Mouse (Mus musculus) macrophage (primary cell): ENCODE data around the gene Maats1. TPM values are rescaled to one million over a fixed set of nuclear protein-coding genes. Genes with fewer than 3 reads are reported as not detected.

Source experiments
- H3K27ac ChIP-seq: fragments of 350-480 bp; formaldehyde crosslinking; 2 replicates; pipeline ENCODE4 v1.9.0; 2021
- H3K36me3 ChIP-seq: fragments of 350-480 bp; formaldehyde crosslinking; 2 replicates; pipeline ENCODE4 v1.9.0; 2021; ENCODE audit errors: inconsistent target
- H3K4me3 ChIP-seq: fragments of 350-480 bp; formaldehyde crosslinking; 2 replicates; pipeline ENCODE4 v1.9.0; 2021; ENCODE audit errors: inconsistent target
- H3K79me2 ChIP-seq: fragments of 350-480 bp; formaldehyde crosslinking; 2 replicates; pipeline ENCODE4 v1.9.0; 2021; ENCODE audit errors: inconsistent target
- WGBS: methylation state at CpG from one replicate; pipeline ENCODE4 v1.1.7; 2026; ENCODE audit warnings: inconsistent platforms; ENCODE audit not compliant: missing documents; 5-methylcytosine and 5-hydroxymethylcytosine counted together
- polyA plus RNA-seq: library from polyadenylated mRNA; stranded (reverse); fragments of 250-400 nt; gene quantifications from 3 replicates; pipeline ENCODE4 v1.2.4, GENCODE M21; 2018; ENCODE audit warnings: inconsistent platforms

Gene Maats1
- polyA plus RNA-seq, 1 experiment from 2014 or later = not detected

DNA sequence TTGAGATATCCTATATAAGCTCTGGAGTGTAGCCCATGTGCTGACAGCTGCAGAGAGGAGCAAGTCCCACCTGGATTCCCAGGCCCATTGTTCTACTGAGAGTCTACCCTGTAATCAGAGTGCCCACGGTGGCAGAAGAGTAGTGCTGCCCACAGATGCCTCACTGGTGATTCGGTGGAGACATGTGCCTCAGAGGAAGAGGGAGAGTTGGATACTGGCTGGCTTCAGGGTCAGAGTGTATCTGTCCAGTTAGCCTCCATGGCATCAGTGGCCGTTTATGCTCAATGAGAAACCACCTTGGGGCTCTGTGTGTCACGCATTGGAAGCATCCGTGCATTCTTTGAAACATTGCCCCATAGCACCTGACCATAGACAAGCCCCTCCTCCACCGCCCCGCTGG is 21.7 kb upstream of the Maats1 start:
- Histone ChIP-seq H3K4me3 (no peak overlapping the region), H3K27ac (no peak overlapping the region), H3K36me3 (no peaks in the 10 kb centered on the region), H3K79me2 (no peaks in the 10 kb centered on the region)
- WGBS = 87% methylated on average over 6 of the region's 7 CpGs

DNA sequence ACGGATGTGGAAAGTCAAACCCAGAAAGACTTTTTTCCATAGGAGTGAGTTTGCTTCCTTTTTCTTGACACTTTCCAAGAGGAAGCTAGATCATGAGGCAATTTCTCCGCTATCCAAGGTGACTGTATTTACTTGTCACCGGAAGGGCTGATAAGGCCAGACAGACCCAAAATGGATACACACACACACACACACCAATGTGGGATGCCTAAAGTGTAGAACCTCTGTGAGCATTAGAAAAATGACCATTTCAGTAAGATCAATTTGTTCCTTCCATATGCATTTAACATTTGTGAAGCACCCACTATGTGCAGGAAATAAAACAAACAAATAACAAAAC is 21.3 kb upstream of the Maats1 start:
- no peak overlapping the region for H3K4me3 ChIP-seq
- H3K36me3 ChIP-seq = no peaks in the 10 kb centered on the region
- H3K79me2 ChIP-seq = no peaks in the 10 kb centered on the region
- WGBS = 78% methylated on average over 3 of the region's 3 CpGs
- no peak overlapping the region for H3K27ac ChIP-seq

GRCm38 (mm10) chr16:38362493-38363255 is 20.7 kb upstream of the Maats1 start:
- Histone ChIP-seq H3K27ac (no peak overlapping the region), H3K4me3 (no peak overlapping the region), H3K79me2 (no peaks in the 10 kb centered on the region), H3K36me3 (no peaks in the 10 kb centered on the region)
- WGBS = 89% methylated on average over 20 of the region's 20 CpGs

- H3K36me3 ChIP-seq = no peaks in the 10 kb centered on the region
- no peak within 1 kb of the TSS for H3K27ac ChIP-seq
- H3K79me2 ChIP-seq = no peaks in the 10 kb centered on the region
- H3K4me3 ChIP-seq = no peak within 1 kb of the TSS
- WGBS = 80% methylated on average over 10 of the region's 10 CpGs
Observed at GRCm38 (mm10) chr16:38361933-38362332, 20.0 kb upstream of the Maats1 start, which contains the start of gene Popdc2. Gene Popdc2 (plus strand): TSS chr16:38362209.

DNA sequence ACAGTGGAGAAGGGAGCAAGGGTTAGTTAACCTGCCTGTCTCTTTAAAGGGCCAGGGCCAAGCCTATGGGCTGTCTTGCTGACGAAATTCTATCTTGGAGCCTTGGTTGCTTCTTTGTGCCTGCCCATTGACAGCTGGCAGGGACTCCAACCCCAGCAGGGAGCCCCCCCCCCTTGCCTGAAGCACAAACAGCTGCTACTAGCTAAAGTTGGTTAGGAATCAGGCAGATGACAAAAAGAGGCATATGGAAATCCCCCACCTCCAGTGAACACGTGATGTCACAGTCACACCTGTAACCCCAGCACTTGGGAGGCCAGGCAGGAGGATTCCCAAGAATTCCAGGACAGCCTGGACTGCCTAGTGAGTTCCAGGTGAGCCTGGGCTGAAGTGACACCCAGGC is 18.4 kb upstream of the Maats1 start:
- Histone ChIP-seq H3K36me3 (no peaks in the 10 kb centered on the region; the same call in 1 of the 2 replicates), H3K79me2 (no peaks in the 10 kb centered on the region), H3K27ac (no peak overlapping the region), H3K4me3 (no peak overlapping the region)
- 92% methylated on average over 2 of the region's 2 CpGs for WGBS

DNA sequence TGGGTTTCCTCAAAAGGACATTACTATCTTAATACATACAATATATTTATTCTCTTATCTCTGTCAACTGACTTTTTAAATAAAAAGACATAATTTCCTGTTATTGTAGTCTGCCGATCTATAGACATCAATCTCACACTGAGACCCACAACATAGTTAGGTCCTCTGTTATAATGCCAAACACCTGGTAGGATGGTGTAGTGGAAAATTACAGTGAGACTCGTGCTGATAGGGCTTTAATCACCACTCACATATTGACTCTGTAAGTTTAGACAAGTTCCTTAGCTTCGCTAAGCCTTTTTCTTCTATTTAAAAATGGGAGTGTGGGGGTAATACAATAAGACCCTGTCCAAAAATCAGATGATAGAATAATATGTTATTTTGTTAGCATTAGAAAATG is 17.9 kb upstream of the Maats1 start:
- no peaks in the 10 kb centered on the region for H3K79me2 ChIP-seq
- no peaks in the 10 kb centered on the region; the same call in 1 of the 2 replicates for H3K36me3 ChIP-seq

DNA sequence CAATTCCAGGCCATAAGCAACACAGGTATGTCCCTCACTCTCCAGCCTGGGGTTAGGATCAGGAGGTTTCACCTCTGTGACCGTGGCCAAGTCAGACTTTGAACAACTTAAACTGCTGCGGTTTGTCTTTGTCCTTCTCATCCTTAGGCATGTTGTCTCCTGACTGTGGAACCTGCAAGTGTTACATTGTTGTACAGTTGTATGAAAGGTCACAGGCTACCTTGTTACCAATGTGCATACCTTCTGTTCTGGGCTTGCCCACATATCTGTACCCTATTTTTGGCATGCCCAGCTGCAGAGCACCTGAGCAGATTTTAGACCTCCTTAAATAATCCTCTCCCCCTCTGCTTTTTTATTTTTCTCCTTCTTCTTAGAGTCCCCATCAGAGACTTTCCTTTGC is 17.3 kb upstream of the Maats1 start:
- Histone ChIP-seq H3K36me3 (no peaks in the 10 kb centered on the region; the same call in 1 of the 2 replicates), H3K27ac (no peak overlapping the region), H3K4me3 (no peak overlapping the region), H3K79me2 (no peaks in the 10 kb centered on the region)
- 96% methylated on average over 2 of the region's 2 CpGs for WGBS

More for the DNA sequence above, 17.9 kb upstream of the Maats1 start:
- Histone ChIP-seq H3K27ac (no peak overlapping the region), H3K4me3 (no peak overlapping the region)
- 83% methylated on average over 3 of the region's 3 CpGs for WGBS

DNA sequence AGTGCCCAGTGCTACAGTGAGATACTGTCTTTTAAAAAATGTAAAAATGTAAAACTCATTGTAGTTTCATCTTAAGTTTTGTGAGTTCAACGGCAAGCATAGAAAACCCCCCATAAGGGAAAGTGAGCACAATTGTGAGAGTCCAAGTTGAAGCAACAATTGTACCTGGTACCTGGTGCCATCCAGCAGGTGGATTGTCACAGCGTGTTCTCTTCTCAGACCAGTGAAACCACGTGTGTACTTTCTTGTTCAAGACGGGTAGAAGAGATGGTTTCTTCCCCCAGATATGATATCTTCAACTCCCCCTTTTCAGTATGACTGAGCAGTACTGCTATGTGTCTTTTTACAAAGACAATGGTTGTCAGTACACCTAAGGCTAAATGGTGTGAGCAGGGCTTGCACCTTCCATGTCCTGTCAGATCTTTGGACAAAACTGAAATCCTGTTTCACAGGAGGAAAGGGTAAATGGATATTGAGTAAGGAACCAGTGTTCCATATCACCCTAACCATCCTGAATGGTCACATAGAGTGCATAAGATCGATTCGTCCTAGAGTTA is 16.4 kb upstream of the Maats1 start:
- H3K27ac ChIP-seq = no peak overlapping the region
- WGBS = 89% methylated on average over 6 of the region's 6 CpGs
- H3K36me3 ChIP-seq = no peaks in the 10 kb centered on the region; the same call in 1 of the 2 replicates

GRCm38 (mm10) chr16:38354185-38354913 is 12.4 kb upstream of the Maats1 start:
- Histone ChIP-seq H3K79me2 (peaks cover 11% of the 10 kb centered on the region; the same call in 1 of the 2 replicates), H3K4me3 (no peak overlapping the region), H3K36me3 (peaks cover 34% of the 10 kb centered on the region), H3K27ac (no peak overlapping the region)
- 77% methylated on average over 5 of the region's 5 CpGs for WGBS

More for the DNA sequence above, 16.4 kb upstream of the Maats1 start:
- H3K4me3 ChIP-seq = no peak overlapping the region
- H3K79me2 ChIP-seq = no peaks in the 10 kb centered on the region

GRCm38 (mm10) chr16:38353642-38354041 is 11.7 kb upstream of the Maats1 start:
- WGBS = 100% methylated on average over 1 of the region's 2 CpGs
- Histone ChIP-seq H3K36me3 (peaks cover 40% of the 10 kb centered on the region), H3K4me3 (no peak overlapping the region), H3K27ac (no peak overlapping the region), H3K79me2 (peaks cover 18% of the 10 kb centered on the region)

- Histone ChIP-seq H3K27ac (no peak overlapping the region), H3K36me3 (peaks cover 40% of the 10 kb centered on the region), H3K4me3 (no peak overlapping the region), H3K79me2 (peaks cover 26% of the 10 kb centered on the region)
Observed at GRCm38 (mm10) chr16:38352851-38353250, 10.9 kb upstream of the Maats1 start.

GRCm38 (mm10) chr16:38352031-38352430 is 10.1 kb upstream of the Maats1 start:
- Histone ChIP-seq H3K4me3 (no peak overlapping the region), H3K27ac (no peak overlapping the region), H3K79me2 (peaks cover 34% of the 10 kb centered on the region), H3K36me3 (peaks cover 40% of the 10 kb centered on the region)
- 91% methylated on average over 7 of the region's 7 CpGs for WGBS

- Histone ChIP-seq H3K27ac (no peak overlapping the region), H3K36me3 (peaks cover 40% of the 10 kb centered on the region), H3K4me3 (no peak overlapping the region), H3K79me2 (peaks cover 34% of the 10 kb centered on the region)
- WGBS = 74% methylated on average over 6 of the region's 6 CpGs
Observed at GRCm38 (mm10) chr16:38350939-38351338, 9.0 kb upstream of the Maats1 start.

DNA sequence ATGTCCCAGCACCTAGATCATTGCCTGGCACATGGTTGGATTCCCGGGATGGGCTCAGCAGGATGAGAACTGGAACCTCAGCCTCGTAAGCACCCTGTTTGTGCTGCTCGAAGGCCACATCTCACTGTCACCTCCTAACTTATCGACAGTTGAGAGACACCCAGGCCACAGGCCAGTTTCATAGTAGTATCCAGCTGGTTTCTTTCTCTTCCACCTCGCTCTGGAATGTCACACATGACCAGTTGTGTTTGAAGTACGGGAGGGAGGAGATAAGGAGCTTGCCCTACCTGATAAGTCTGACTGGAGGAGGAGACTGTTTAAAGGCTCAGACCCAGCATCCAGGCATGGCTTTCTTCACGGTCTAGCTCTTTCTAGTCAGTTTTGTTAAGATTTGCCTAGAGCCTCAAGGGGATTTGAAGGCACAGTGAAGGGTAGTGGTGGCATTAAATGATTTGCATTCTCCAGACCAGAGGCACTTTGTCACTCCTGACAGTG is 8.5 kb upstream of the Maats1 start:
- Histone ChIP-seq H3K79me2 (peaks cover 34% of the 10 kb centered on the region), H3K4me3 (no peak overlapping the region), H3K27ac (no peak overlapping the region), H3K36me3 (peaks cover 40% of the 10 kb centered on the region)
- WGBS = 87% methylated on average over 7 of the region's 7 CpGs

GRCm38 (mm10) chr16:38349881-38350280 is 7.9 kb upstream of the Maats1 start:
- Histone ChIP-seq H3K27ac (no peak overlapping the region), H3K79me2 (peaks cover 34% of the 10 kb centered on the region), H3K4me3 (no peak overlapping the region), H3K36me3 (peaks cover 40% of the 10 kb centered on the region)
- 94% methylated on average over 2 of the region's 2 CpGs for WGBS
